Mouse (Mus musculus): ENCODE data around the gene Megf11. TPM values are rescaled to one million over a fixed set of nuclear protein-coding genes. Genes with fewer than 3 reads are reported as not detected.

The Megf11 gene
- polyA plus RNA-seq, 1 experiment: 6.2 TPM

GRCm38 (mm10) chr9:64639664-64640063 is 254.2 kb downstream of the Megf11 start:
- H3K27ac ChIP-seq (ENCODE audit: insufficient read depth, low read length): no peak overlapping the region
- H3K4me1 ChIP-seq (ENCODE audit: control insufficient read depth, insufficient read depth, low read length): peaks cover 3% of the 10 kb centered on the region
- no peak overlapping the region for H3K4me3 ChIP-seq (ENCODE audit: insufficient read depth, low read length)
- peak; percentile 77 for TF ChIP-seq CTCF (IDR thresholded peaks at IDR 0.05; ENCODE audit: extremely low read depth, insufficient read depth, low read length)
- TF ChIP-seq POLR2A (IDR thresholded peaks at IDR 0.05; ENCODE audit: extremely low read depth, insufficient read depth, low read length): no peak

- no peaks in the 10 kb centered on the region for H3K4me1 ChIP-seq (ENCODE audit: control insufficient read depth, insufficient read depth, low read length)
Observed at GRCm38 (mm10) chr9:64644129-64644528, 258.7 kb downstream of the Megf11 start.

GRCm38 (mm10) chr9:64645462-64645861 is 260.0 kb downstream of the Megf11 start:
- no peak overlapping the region for H3K27ac ChIP-seq (ENCODE audit: insufficient read depth, low read length)
- TF ChIP-seq POLR2A (IDR thresholded peaks at IDR 0.05; ENCODE audit: extremely low read depth, insufficient read depth, low read length) (no peak), CTCF (IDR thresholded peaks at IDR 0.05; ENCODE audit: extremely low read depth, insufficient read depth, low read length) (no peak)
- H3K4me1 ChIP-seq (ENCODE audit: control insufficient read depth, insufficient read depth, low read length): no peaks in the 10 kb centered on the region

More at GRCm38 (mm10) chr9:64644129-64644528, 258.7 kb downstream of the Megf11 start:
- Histone ChIP-seq H3K4me3 (ENCODE audit: insufficient read depth, low read length) (no peak overlapping the region), H3K27ac (ENCODE audit: insufficient read depth, low read length) (no peak overlapping the region)
- no peak for TF ChIP-seq POLR2A (IDR thresholded peaks at IDR 0.05; ENCODE audit: extremely low read depth, insufficient read depth, low read length)
- TF ChIP-seq CTCF (IDR thresholded peaks at IDR 0.05; ENCODE audit: extremely low read depth, insufficient read depth, low read length): no peak

GRCm38 (mm10) chr9:64649393-64649792 is 264.0 kb downstream of the Megf11 start:
- Histone ChIP-seq H3K27ac (ENCODE audit: insufficient read depth, low read length) (no peak overlapping the region), H3K4me3 (ENCODE audit: insufficient read depth, low read length) (no peak overlapping the region), H3K4me1 (ENCODE audit: control insufficient read depth, insufficient read depth, low read length) (no peaks in the 10 kb centered on the region)
- TF ChIP-seq POLR2A (IDR thresholded peaks at IDR 0.05; ENCODE audit: extremely low read depth, insufficient read depth, low read length): no peak
- no peak for TF ChIP-seq CTCF (IDR thresholded peaks at IDR 0.05; ENCODE audit: extremely low read depth, insufficient read depth, low read length)

More at GRCm38 (mm10) chr9:64645462-64645861, 260.0 kb downstream of the Megf11 start:
- no peak overlapping the region for H3K4me3 ChIP-seq (ENCODE audit: insufficient read depth, low read length)

GRCm38 (mm10) chr9:64649892-64650291 is 264.5 kb downstream of the Megf11 start:
- no peaks in the 10 kb centered on the region for H3K4me1 ChIP-seq (ENCODE audit: control insufficient read depth, insufficient read depth, low read length)
- no peak for TF ChIP-seq POLR2A (IDR thresholded peaks at IDR 0.05; ENCODE audit: extremely low read depth, insufficient read depth, low read length)
- TF ChIP-seq CTCF (IDR thresholded peaks at IDR 0.05; ENCODE audit: extremely low read depth, insufficient read depth, low read length): no peak
- no peak overlapping the region for H3K4me3 ChIP-seq (ENCODE audit: insufficient read depth, low read length)
- H3K27ac ChIP-seq (ENCODE audit: insufficient read depth, low read length): no peak overlapping the region

- H3K4me1 ChIP-seq (ENCODE audit: control insufficient read depth, insufficient read depth, low read length): no peaks in the 10 kb centered on the region
- TF ChIP-seq CTCF (IDR thresholded peaks at IDR 0.05; ENCODE audit: extremely low read depth, insufficient read depth, low read length): no peak
- no peak for TF ChIP-seq POLR2A (IDR thresholded peaks at IDR 0.05; ENCODE audit: extremely low read depth, insufficient read depth, low read length)
- H3K4me3 ChIP-seq (ENCODE audit: insufficient read depth, low read length): no peak overlapping the region
- H3K27ac ChIP-seq (ENCODE audit: insufficient read depth, low read length): no peak overlapping the region
Observed at GRCm38 (mm10) chr9:64651181-64651580, 265.8 kb downstream of the Megf11 start.

GRCm38 (mm10) chr9:64651689-64652088 is 266.3 kb downstream of the Megf11 start:
- H3K4me1 ChIP-seq (ENCODE audit: control insufficient read depth, insufficient read depth, low read length): no peaks in the 10 kb centered on the region
- no peak for TF ChIP-seq CTCF (IDR thresholded peaks at IDR 0.05; ENCODE audit: extremely low read depth, insufficient read depth, low read length)
- TF ChIP-seq POLR2A (IDR thresholded peaks at IDR 0.05; ENCODE audit: extremely low read depth, insufficient read depth, low read length): no peak
- H3K27ac ChIP-seq (ENCODE audit: insufficient read depth, low read length): no peak overlapping the region
- no peak overlapping the region for H3K4me3 ChIP-seq (ENCODE audit: insufficient read depth, low read length)

- Histone ChIP-seq H3K4me3 (ENCODE audit: insufficient read depth, low read length) (no peak overlapping the region), H3K27ac (ENCODE audit: insufficient read depth, low read length) (no peak overlapping the region), H3K4me1 (ENCODE audit: control insufficient read depth, insufficient read depth, low read length) (no peaks in the 10 kb centered on the region)
- TF ChIP-seq POLR2A (IDR thresholded peaks at IDR 0.05; ENCODE audit: extremely low read depth, insufficient read depth, low read length) (no peak), CTCF (IDR thresholded peaks at IDR 0.05; ENCODE audit: extremely low read depth, insufficient read depth, low read length) (no peak)
Observed at GRCm38 (mm10) chr9:64652138-64652537, 266.7 kb downstream of the Megf11 start.

GRCm38 (mm10) chr9:64652841-64653361 is 267.5 kb downstream of the Megf11 start:
- Histone ChIP-seq H3K4me3 (ENCODE audit: insufficient read depth, low read length) (no peak overlapping the region), H3K4me1 (ENCODE audit: control insufficient read depth, insufficient read depth, low read length) (no peaks in the 10 kb centered on the region), H3K27ac (ENCODE audit: insufficient read depth, low read length) (no peak overlapping the region)
- TF ChIP-seq CTCF (IDR thresholded peaks at IDR 0.05; ENCODE audit: extremely low read depth, insufficient read depth, low read length) (no peak), POLR2A (IDR thresholded peaks at IDR 0.05; ENCODE audit: extremely low read depth, insufficient read depth, low read length) (no peak)

- TF ChIP-seq CTCF (IDR thresholded peaks at IDR 0.05; ENCODE audit: extremely low read depth, insufficient read depth, low read length) (no peak), POLR2A (IDR thresholded peaks at IDR 0.05; ENCODE audit: extremely low read depth, insufficient read depth, low read length) (no peak)
- H3K4me3 ChIP-seq (ENCODE audit: insufficient read depth, low read length): no peak overlapping the region
- no peaks in the 10 kb centered on the region for H3K4me1 ChIP-seq (ENCODE audit: control insufficient read depth, insufficient read depth, low read length)
- H3K27ac ChIP-seq (ENCODE audit: insufficient read depth, low read length): no peak overlapping the region
Observed at GRCm38 (mm10) chr9:64654723-64655122, 269.3 kb downstream of the Megf11 start.
